Mouse (Mus musculus) splenic B cell, adult 2 months (primary cell): ENCODE data around the gene Cort.

Experiments used
- DNase-seq: peaks from one replicate; pipeline ENCODE4 v3.0.0-alpha.2; 2011; ENCODE audit warnings: low read depth, low spot score
- H3K27me3 ChIP-seq: 2 replicates; pipeline ENCODE4 v1.6.1; 2012; ENCODE audit warnings: mild to moderate bottlenecking, low read length, moderate library complexity, mixed read lengths; ENCODE audit not compliant: control insufficient read depth, poor library complexity, insufficient read depth, severe bottlenecking
- H3K36me3 ChIP-seq: 2 replicates; pipeline ENCODE4 v1.6.1; 2012; ENCODE audit warnings: mild to moderate bottlenecking, low read length, moderate library complexity, mixed read lengths; ENCODE audit not compliant: control insufficient read depth, poor library complexity, insufficient read depth, severe bottlenecking

The Cort gene

GRCm38 (mm10) chr4:149097956-149098355, 28.6 kb downstream of the Cort start:
- no peak for DNase-seq
- H3K27me3 ChIP-seq: no peaks in the 10 kb centered on the region
- H3K36me3 ChIP-seq: no peaks in the 10 kb centered on the region

DNA sequence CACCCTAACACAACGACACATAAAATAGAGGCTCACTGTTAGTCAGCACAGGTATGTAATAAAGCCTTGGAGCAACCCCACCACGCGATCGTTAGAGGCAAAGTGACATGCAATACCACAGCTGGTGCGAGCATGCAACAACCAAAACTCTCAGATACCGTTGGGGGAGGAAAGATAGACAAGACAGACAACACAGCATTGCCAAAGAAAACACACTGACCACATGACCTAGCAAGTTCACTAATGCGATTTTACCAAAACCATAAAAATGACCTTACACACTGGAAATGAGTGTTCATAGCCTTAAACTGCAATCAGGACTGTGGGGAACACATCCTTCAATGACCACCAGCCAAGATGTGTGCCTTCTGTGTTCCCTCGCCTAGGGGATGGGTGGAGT, 35.2 kb downstream of the Cort start:
- Histone ChIP-seq H3K36me3 (no peaks in the 10 kb centered on the region), H3K27me3 (no peaks in the 10 kb centered on the region)
- DNase-seq: no peak

DNA sequence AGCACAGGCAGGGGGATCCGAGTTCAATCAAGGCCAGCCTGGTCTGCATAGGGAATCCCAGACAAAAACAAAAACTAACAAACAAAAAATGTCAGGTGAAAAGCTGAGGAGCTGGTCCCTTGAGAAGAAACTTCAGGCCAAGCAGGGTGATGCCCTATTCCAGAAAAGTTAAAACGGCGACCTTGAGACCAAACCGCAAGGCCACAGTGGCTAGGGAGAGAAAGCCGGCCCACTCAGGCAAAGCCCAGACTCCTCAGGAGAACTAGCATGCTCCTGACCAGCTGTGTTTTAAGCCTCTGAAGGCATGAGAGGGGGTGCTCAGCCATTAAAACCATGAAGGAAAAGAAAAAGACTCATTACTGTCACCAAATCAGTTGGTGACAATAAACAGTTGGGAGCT, 41.2 kb downstream of the Cort start:
- DNase-seq: no peak
- no peaks in the 10 kb centered on the region for H3K36me3 ChIP-seq
- no peaks in the 10 kb centered on the region for H3K27me3 ChIP-seq

GRCm38 (mm10) chr4:149081528-149081927, 45.0 kb downstream of the Cort start:
- Histone ChIP-seq H3K27me3 (no peaks in the 10 kb centered on the region), H3K36me3 (no peaks in the 10 kb centered on the region)
- no peak for DNase-seq

GRCm38 (mm10) chr4:149080111-149080510, 46.5 kb downstream of the Cort start:
- H3K27me3 ChIP-seq: no peaks in the 10 kb centered on the region
- no peaks in the 10 kb centered on the region for H3K36me3 ChIP-seq
- no peak for DNase-seq

DNA sequence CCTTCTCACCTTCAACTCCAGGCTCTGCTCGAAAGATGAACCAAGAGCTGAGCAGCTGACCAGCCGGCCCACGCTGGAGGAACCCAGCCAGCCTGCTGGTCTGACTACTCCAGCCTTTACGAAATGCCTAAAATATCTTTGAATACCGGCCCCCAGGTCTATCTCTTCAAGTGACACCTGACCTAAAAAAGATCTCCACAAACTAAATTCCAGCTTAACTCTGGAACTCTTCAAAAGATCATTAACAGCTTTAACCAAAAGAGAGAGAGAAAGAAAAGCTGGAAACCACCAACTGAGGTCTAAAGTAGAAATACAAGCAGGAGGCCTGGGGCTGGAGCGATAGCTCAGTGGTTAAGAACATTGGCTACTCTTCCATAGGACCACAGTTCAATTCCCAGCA, 46.9 kb downstream of the Cort start:
- no peak for DNase-seq
- no peaks in the 10 kb centered on the region for H3K36me3 ChIP-seq
- H3K27me3 ChIP-seq: no peaks in the 10 kb centered on the region

DNA sequence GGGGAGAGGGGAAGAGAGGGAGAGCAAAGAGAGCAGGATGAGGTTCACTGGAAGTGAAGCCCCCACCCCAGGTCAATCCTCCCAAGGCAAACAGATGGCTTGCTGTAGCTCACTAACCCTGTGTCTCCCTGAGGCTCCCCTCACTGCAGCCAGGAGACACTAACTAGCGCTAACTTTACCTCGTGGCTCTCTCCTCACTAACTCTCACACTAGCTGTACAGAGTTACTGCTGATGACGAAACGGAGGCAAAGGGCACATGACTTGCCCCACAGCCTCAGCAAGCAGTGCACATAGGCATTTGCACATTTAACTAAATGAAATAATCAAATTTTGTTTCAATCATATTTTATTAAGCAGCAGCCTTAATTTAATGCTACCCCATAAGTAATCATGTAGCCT, 48.3 kb downstream of the Cort start:
- Histone ChIP-seq H3K27me3 (no peaks in the 10 kb centered on the region), H3K36me3 (no peaks in the 10 kb centered on the region)
- DNase-seq: no peak

DNA sequence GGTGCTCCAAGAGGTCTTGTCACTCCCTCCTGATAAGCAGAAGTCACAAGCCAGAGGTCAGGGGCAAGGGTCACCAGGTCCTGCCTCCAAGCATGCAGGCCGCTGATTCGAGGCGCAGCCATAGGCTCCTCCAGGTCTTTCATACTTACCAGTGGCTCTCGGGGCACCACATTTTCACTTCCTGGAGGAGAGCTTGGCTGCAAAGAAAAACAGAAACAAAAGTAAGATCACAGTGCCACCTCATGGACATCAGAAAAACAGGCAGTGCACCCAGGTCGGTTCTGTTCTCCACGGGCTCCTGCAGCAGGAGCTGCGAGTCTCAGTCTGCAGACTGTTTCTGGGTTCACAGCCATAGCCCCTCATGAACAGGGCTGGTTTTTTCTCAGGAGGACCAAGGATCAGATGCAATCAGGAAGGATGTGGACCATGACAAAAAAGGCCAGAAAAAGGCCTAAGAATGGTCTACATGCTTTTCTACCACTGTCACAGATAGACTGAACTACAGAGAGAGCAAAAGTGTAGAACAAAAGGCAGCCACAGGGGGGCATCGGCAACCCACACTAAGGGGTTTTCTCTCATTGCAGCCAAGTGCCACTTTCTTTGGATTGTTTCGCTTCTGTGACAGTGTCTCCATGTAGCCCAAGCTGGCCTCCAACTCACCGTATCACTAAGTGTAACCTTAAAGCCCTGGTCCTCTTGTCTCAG, 50.5 kb downstream of the Cort start:
- peak; percentile 84 for DNase-seq
- 0 out of 2 replicates have a peak, but pooled peaks cover 3% of the 10 kb centered on the region for H3K36me3 ChIP-seq
- no peaks in the 10 kb centered on the region for H3K27me3 ChIP-seq

DNA sequence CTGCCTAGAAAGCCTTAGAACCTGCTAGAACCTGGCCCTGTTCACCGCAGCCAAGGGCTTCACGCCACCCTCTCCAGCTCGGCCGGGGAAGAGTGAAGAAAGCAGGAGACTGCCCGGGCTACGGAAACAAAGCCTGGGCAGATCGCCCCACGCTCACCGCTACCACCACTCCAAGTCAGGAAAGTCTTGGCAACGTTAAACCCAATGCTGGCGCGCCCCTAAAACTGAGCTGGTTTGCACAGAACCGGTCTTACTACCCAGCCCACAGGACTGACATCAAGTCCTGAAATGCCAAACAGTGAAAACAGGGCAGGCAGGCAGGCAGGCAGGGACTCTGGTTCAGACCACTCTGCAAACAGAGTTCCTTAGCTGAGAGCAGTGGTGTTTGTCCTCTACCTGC, 51.5 kb downstream of the Cort start:
- DNase-seq: no peak
- no peaks in the 10 kb centered on the region for H3K27me3 ChIP-seq
- H3K36me3 ChIP-seq: 0 out of 2 replicates have a peak, but pooled peaks cover 3% of the 10 kb centered on the region
